Mouse (Mus musculus) heart, embryonic 14.5 days (tissue): ENCODE measurements around the gene Olfr522. TPM values are rescaled to one million over a fixed set of nuclear protein-coding genes. Genes with fewer than 3 reads are reported as not detected.

Experiments
- ATAC-seq: fragments of 200-750 bp; cut with Nextera tagmentation; 2 replicates; pipeline ENCODE4 v1.8.0; 2017; ENCODE audit warnings: low read depth, moderate TSS enrichment; ENCODE audit not compliant: insufficient number of reproducible peaks, insufficient read depth, low FRiP score
- H3K27ac ChIP-seq, 2 experiments: fragments of 200-500 bp in 1 of 2; fragments of 300-500 bp in 1 of 2; sonication (generic) in 1 of 2; replicated peaks in 1 of 2; 2 replicates each; pipeline ENCODE4 v1.5.1; 2012 to 2014; ENCODE audit warnings: low read depth in 2 of 2, low read length in 2 of 2, control low read depth in 1 of 2, mild to moderate bottlenecking in 1 of 2, mixed read lengths in 1 of 2; ENCODE audit not compliant: control insufficient read depth in 1 of 2, insufficient read depth in 1 of 2
- H3K27me3 ChIP-seq: fragments of 300-500 bp; sonication (generic); 2 replicates; pipeline ENCODE4 v1.6.1; 2014; ENCODE audit warnings: mild to moderate bottlenecking, low read length, control low read depth; ENCODE audit not compliant: control insufficient read depth, insufficient read depth
- H3K36me3 ChIP-seq: fragments of 300-500 bp; sonication (generic); 2 replicates; pipeline ENCODE4 v1.6.1; 2014; ENCODE audit warnings: mild to moderate bottlenecking, control low read depth, low read length, mixed read lengths; ENCODE audit not compliant: control insufficient read depth, insufficient read depth
- H3K4me1 ChIP-seq, 2 experiments: fragments of 200-500 bp in 1 of 2; fragments of 300-500 bp in 1 of 2; sonication (generic) in 1 of 2; 2 replicates each; pipeline ENCODE4 v1.6.1; 2012 to 2014; ENCODE audit warnings: low read length in 2 of 2, control low read depth in 1 of 2, mixed read lengths in 1 of 2; ENCODE audit not compliant: control insufficient read depth in 2 of 2, insufficient read depth in 2 of 2
- H3K4me2 ChIP-seq: fragments of 300-500 bp; sonication (generic); 2 replicates; pipeline ENCODE4 v1.6.1; 2014; ENCODE audit warnings: mild to moderate bottlenecking, low read length
- H3K4me3 ChIP-seq, 2 experiments: fragments of 200-500 bp in 1 of 2; fragments of 300-500 bp in 1 of 2; sonication (generic) in 1 of 2; 2 replicates each; pipeline ENCODE4 v1.5.1; 2012 to 2014; ENCODE audit warnings: low read length in 2 of 2, mild to moderate bottlenecking in 2 of 2, control low read depth in 1 of 2, low read depth in 1 of 2, moderate library complexity in 1 of 2; ENCODE audit not compliant: control insufficient read depth in 1 of 2, insufficient read depth in 1 of 2
- H3K9ac ChIP-seq: fragments of 300-500 bp; sonication (generic); 2 replicates; pipeline ENCODE4 v1.6.1; 2014; ENCODE audit warnings: mild to moderate bottlenecking, low read length
- H3K9me3 ChIP-seq: fragments of 300-500 bp; sonication (generic); 2 replicates; pipeline ENCODE4 v1.6.1; 2016; ENCODE audit warnings: low read length, control low read depth; ENCODE audit not compliant: control insufficient read depth
- WGBS: fragments of 180-500 bp; shearing (Covaris S2); extraction: QIAGEN DNeasy Blood & Tissue Kit; methylation state at CpG from one replicate; pipeline ENCODE4 v1.1.7; 2014; 5-methylcytosine and 5-hydroxymethylcytosine counted together
- polyA plus RNA-seq: library from polyadenylated mRNA; unstranded; fragments of >200 nt; fragmentation: Nextera tagmentation; extraction: Ambion mirVana; gene quantifications from 2 replicates; pipeline ENCODE4 v1.2.1, GENCODE M21; 2014

The Olfr522 gene
- not detected in 2 replicates for polyA plus RNA-seq

DNA sequence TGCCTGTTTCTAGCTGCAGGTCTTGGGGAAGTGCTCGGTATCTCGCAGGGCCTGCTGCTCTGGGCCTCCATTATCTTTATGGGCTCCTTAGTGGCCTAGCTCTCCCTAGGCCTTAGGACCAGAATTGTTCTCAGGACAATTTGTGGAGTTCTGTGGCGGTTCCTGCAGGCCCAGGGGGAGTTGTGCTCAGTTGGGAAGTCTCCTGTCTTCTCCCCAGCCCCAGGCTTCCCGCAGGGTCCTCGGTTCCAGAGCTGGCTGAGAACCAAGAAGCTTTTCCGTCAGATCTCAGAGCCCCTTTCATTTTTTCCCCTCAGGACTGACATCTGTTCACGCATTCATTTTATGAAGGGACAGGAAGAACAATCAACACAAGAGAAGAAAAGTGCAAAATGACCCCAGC lies at the start of gene Olfr522:
Gene Olfr522, minus strand, starts transcription at position 101 of the 400 bp plus-strand sequence.
- H3K4me2 ChIP-seq, result no peak within 1 kb of the TSS
- no peaks in the 10 kb centered on the region for H3K36me3 ChIP-seq
- H3K9ac ChIP-seq, result no peak within 1 kb of the TSS
- no peak within 1 kb of the TSS for H3K4me3 ChIP-seq
- WGBS, result 64% methylated on average over 7 of the region's 7 CpGs
- no peak within 1 kb of the TSS for H3K27ac ChIP-seq
- ATAC-seq, result no peak
- no peaks in the 10 kb centered on the region for H3K9me3 ChIP-seq
- H3K27me3 ChIP-seq, result no peaks in the 10 kb centered on the region
- H3K4me1 ChIP-seq, result no peaks in the 10 kb centered on the region

DNA sequence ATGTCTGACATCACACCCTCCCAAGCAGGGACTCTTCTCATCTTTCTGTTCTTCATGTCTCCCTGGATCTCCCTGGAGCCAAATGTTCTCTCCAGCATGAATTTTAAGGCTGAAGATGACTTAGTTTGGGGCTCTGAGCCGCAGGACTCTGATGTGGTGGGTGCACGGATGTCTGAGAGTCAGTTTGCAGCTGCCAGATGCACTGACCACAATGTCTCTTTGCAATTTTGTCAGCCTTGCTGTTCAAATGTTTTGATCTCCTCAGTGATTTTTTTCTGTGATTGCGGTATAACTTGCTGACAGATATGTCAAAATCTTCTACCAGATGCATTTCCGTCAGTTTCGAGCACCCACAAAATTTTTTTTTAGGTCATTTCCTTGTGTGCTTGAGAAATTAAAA lies 49.3 kb upstream of the Olfr522 start:
- WGBS, result 72% methylated on average over 5 of the region's 5 CpGs
- ATAC-seq, result no peak

DNA sequence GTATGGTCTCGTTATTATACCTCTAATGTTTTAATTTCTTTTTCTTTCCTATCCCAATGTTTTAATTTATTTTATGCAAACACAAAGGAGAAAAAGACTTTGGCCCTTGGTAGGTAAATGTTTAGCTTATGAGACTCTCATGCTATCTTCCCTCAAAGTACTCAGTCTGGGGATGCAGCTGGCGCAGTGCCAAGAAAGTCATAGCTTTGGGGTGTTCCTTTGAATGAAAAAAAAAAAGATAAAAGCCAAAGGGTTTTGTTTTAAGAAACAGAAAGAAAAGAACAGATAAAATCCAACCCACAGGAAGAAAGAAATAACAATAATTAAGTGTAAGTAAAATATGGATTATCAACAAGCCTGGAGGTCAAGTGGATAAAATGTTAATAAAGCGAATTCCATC lies 44.1 kb upstream of the Olfr522 start:
- Histone ChIP-seq H3K9me3 (no peaks in the 10 kb centered on the region), H3K36me3 (no peaks in the 10 kb centered on the region), H3K4me3 (no peak overlapping the region), H3K9ac (no peak overlapping the region), H3K4me2 (no peak overlapping the region), H3K27ac (no peak overlapping the region), H3K27me3 (no peaks in the 10 kb centered on the region), H3K4me1 (no peaks in the 10 kb centered on the region)
- WGBS, result 67% methylated on average over 3 of the region's 3 CpGs
- no peak for ATAC-seq

More for the DNA sequence above, 49.3 kb upstream of the Olfr522 start:
- Histone ChIP-seq H3K4me3 (no peak overlapping the region), H3K4me2 (no peak overlapping the region), H3K27me3 (no peaks in the 10 kb centered on the region), H3K9me3 (no peaks in the 10 kb centered on the region), H3K36me3 (no peaks in the 10 kb centered on the region), H3K9ac (no peak overlapping the region), H3K27ac (no peak overlapping the region), H3K4me1 (no peaks in the 10 kb centered on the region)

DNA sequence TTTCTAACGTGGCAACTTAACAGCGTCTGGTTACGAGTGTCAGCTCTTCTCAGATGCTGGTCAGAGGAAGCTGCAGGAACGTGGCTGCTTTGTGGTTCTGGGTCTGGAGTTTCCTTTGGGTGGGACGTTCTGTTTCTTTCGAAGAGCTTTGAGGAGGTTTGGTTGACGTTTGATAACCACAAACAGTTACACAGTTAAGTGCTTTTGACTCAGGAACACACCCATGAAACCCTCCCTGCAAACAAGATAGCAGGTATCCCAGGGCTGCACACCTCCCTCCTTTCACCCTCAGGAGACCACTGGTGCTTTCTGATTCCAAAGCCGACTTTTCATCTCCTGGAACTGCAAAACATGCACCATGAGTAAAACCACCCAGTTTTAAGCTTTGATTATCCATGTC lies 43.6 kb upstream of the Olfr522 start:
- no peaks in the 10 kb centered on the region for H3K27me3 ChIP-seq
- no peak overlapping the region for H3K9ac ChIP-seq
- no peaks in the 10 kb centered on the region for H3K9me3 ChIP-seq
- H3K36me3 ChIP-seq, result no peaks in the 10 kb centered on the region
- WGBS, result 64% methylated on average over 8 of the region's 8 CpGs
- no peak overlapping the region for H3K27ac ChIP-seq
- no peak overlapping the region for H3K4me2 ChIP-seq
- no peaks in the 10 kb centered on the region for H3K4me1 ChIP-seq
- H3K4me3 ChIP-seq, result no peak overlapping the region
- no peak for ATAC-seq

DNA sequence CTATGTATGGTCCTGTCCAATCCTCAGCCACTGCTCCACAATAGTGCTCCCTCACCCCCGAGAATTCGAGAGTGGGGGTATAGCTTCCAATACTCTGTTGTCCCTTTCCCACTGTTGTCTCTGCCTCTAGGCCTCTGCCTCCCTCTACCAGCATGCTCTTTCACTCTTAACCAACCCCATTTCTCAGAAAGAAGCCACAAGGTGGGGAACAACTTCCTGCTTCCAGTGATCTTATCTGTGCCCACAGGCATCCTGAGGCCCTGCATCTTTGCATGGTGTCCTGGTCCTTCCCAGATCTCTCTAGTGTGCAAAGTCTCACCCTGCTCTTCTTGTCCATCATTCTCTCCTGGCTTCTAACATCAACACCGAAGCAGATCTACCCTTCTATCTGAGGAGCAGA lies 42.3 kb upstream of the Olfr522 start:
- Histone ChIP-seq H3K4me3 (no peak overlapping the region), H3K9me3 (no peaks in the 10 kb centered on the region), H3K4me1 (no peaks in the 10 kb centered on the region), H3K4me2 (no peak overlapping the region), H3K27me3 (no peaks in the 10 kb centered on the region), H3K27ac (no peak overlapping the region), H3K9ac (no peak overlapping the region), H3K36me3 (no peaks in the 10 kb centered on the region)
- WGBS, result 75% methylated on average over 3 of the region's 3 CpGs
- ATAC-seq, result no peak

DNA sequence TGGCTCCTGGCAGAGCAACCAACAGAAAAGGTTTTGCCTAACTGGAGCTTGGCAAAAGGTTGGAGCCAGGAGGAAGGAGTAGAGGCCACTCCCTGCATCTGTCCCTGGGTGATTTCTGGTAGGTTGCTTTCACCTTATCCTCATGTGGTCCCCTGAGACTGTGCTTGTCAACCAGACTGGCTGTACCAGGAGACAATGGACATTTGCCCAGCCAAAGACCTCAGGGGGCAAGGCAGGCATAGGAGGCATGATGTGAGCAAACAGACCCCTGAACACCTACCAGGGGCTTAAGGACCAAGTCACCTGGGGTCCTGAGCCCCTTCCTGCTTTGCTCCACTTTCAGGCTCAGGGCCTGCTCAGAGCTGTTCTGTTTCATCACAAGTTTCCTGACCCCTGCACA lies 41.3 kb upstream of the Olfr522 start, which contains the start of gene Olfr524:
Gene Olfr524, minus strand, starts transcription at position 101 of the 400 bp plus-strand sequence.
- H3K27me3 ChIP-seq, result no peaks in the 10 kb centered on the region

DNA sequence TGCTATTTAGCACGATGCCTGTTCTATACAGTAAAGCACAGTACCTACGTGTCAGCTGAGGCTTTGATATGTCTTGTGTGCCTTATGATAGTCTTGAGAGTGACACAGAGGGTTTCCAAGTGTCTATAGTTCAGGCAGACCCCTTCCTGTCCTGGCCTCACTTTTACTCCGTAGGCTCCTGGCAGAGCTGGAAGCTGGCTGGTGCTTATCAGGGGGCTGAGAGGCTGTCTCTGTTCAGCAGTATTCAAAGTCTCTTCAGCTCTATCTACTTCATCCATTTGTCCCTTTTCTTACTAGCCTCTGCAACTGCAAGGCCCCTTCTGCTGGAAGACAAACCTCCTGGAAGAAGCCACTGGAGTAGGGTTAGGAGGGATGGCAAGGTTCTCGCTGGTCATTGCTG lies 36.5 kb upstream of the Olfr522 start:
- no peak for ATAC-seq
- no peaks in the 10 kb centered on the region for H3K36me3 ChIP-seq
- H3K4me2 ChIP-seq, result no peak overlapping the region
- no peaks in the 10 kb centered on the region for H3K4me1 ChIP-seq
- H3K9me3 ChIP-seq, result no peaks in the 10 kb centered on the region
- H3K9ac ChIP-seq, result no peak overlapping the region
- 85% methylated on average over 4 of the region's 4 CpGs for WGBS
- no peaks in the 10 kb centered on the region for H3K27me3 ChIP-seq
- H3K4me3 ChIP-seq, result no peak overlapping the region
- no peak overlapping the region for H3K27ac ChIP-seq

More for the DNA sequence above, 41.3 kb upstream of the Olfr522 start, which contains the start of gene Olfr524:
- Histone ChIP-seq H3K9me3 (no peaks in the 10 kb centered on the region), H3K4me1 (no peaks in the 10 kb centered on the region), H3K36me3 (no peaks in the 10 kb centered on the region), H3K4me2 (no peak within 1 kb of the TSS), H3K9ac (no peak within 1 kb of the TSS), H3K27ac (no peak within 1 kb of the TSS), H3K4me3 (no peak within 1 kb of the TSS)
- no peak for ATAC-seq

DNA sequence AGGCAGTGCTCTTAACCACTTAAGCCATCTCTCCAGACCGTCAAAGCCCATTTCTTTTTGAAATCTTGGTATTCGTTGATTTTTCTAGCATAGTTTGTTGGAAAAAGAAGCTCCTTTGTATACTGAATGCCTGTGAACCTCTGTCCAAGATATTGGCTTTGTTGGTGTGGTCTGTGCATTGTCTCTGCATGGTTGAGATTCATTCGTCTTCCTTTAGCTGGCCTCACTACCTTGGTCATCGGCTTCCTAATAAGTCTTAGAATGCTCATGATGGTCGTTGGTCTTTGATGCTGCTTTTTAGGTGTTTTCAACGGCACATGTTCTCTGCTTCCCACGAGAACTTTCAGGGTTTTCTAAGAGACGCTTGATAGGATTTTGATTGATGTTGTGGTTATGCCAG lies 31.4 kb upstream of the Olfr522 start:
- H3K27me3 ChIP-seq, result no peaks in the 10 kb centered on the region
- H3K36me3 ChIP-seq, result no peaks in the 10 kb centered on the region
- H3K27ac ChIP-seq, result no peak overlapping the region
- no peaks in the 10 kb centered on the region for H3K4me1 ChIP-seq
- 71% methylated on average over 8 of the region's 8 CpGs for WGBS
- ATAC-seq, result no peak
- no peak overlapping the region for H3K4me2 ChIP-seq
- no peaks in the 10 kb centered on the region for H3K9me3 ChIP-seq
- no peak overlapping the region for H3K9ac ChIP-seq
- no peak overlapping the region for H3K4me3 ChIP-seq
